Mouse (Mus musculus): Measurements from ENCODE around the gene Plxnb1. TPM values are rescaled to one million over a fixed set of nuclear protein-coding genes. Genes with fewer than 3 reads are reported as not detected.

Gene Plxnb1
- polyA plus RNA-seq, 2 experiments = 8.2 to 31.0 TPM

GRCm38 (mm10) chr9:109051011-109051501 lies 44.1 kb upstream of the Plxnb1 start:
- Histone ChIP-seq H3K4me1 (ENCODE audit: control insufficient read depth, insufficient read depth, low read length) (0 out of 2 replicates have a peak, but pooled peaks cover 3% of the 10 kb centered on the region), H3K36me3 (ENCODE audit: control insufficient read depth, insufficient read depth, low read length) (peaks cover 28% of the 10 kb centered on the region), H3K4me2 (replicated peaks; ENCODE audit: low read depth, low read length, severe bottlenecking) (no peak overlapping the region), H3K4me3 (replicated peaks; ENCODE audit: low read length) (no peak overlapping the region), H3K27me3 (ENCODE audit: control insufficient read depth, insufficient read depth, low read length) (no peaks in the 10 kb centered on the region), H3K9me3 (ENCODE audit: control insufficient read depth, low read length) (no peaks in the 10 kb centered on the region), H3K9ac (ENCODE audit: low read depth, low read length, severe bottlenecking) (no peak overlapping the region), H3K27ac (replicated peaks; ENCODE audit: low read depth, low read length) (no peak overlapping the region)
- TF ChIP-seq POLR2A (IDR thresholded peaks at IDR 0.05; ENCODE audit: borderline replicate concordance, extremely low read depth, insufficient read depth, insufficient read length) = no peak
- no peak for ATAC-seq (ENCODE audit: low FRiP score, low read depth)
- DNase-seq (ENCODE audit: low spot score) = no peak
- 91% methylated on average over 13 of the region's 13 CpGs for WGBS

- DNase-seq (ENCODE audit: low spot score) = no peak
- Histone ChIP-seq H3K36me3 (ENCODE audit: control insufficient read depth, insufficient read depth, low read length) (peaks cover 36% of the 10 kb centered on the region), H3K27ac (replicated peaks; ENCODE audit: low read depth, low read length) (no peak overlapping the region), H3K9me3 (ENCODE audit: control insufficient read depth, low read length) (no peaks in the 10 kb centered on the region), H3K4me3 (replicated peaks; ENCODE audit: low read length) (no peak overlapping the region), H3K4me1 (ENCODE audit: control insufficient read depth, insufficient read depth, low read length) (0 out of 2 replicates have a peak, but pooled peaks cover 3% of the 10 kb centered on the region), H3K4me2 (replicated peaks; ENCODE audit: low read depth, low read length, severe bottlenecking) (no peak overlapping the region), H3K9ac (ENCODE audit: low read depth, low read length, severe bottlenecking) (no peak overlapping the region), H3K27me3 (ENCODE audit: control insufficient read depth, insufficient read depth, low read length) (no peaks in the 10 kb centered on the region)
- ATAC-seq (ENCODE audit: low FRiP score, low read depth) = no peak
- 88% methylated on average over 10 of the region's 10 CpGs for WGBS
- no peak for TF ChIP-seq POLR2A (IDR thresholded peaks at IDR 0.05; ENCODE audit: borderline replicate concordance, extremely low read depth, insufficient read depth, insufficient read length)
Measured at GRCm38 (mm10) chr9:109051651-109052489, 43.3 kb upstream of the Plxnb1 start.

- Histone ChIP-seq H3K27ac (replicated peaks; ENCODE audit: low read depth, low read length) (no peak overlapping the region), H3K9me3 (ENCODE audit: control insufficient read depth, low read length) (no peaks in the 10 kb centered on the region), H3K36me3 (ENCODE audit: control insufficient read depth, insufficient read depth, low read length) (peaks cover 44% of the 10 kb centered on the region), H3K4me2 (replicated peaks; ENCODE audit: low read depth, low read length, severe bottlenecking) (no peak overlapping the region), H3K4me1 (ENCODE audit: control insufficient read depth, insufficient read depth, low read length) (0 out of 2 replicates have a peak, but pooled peaks cover 3% of the 10 kb centered on the region), H3K4me3 (replicated peaks; ENCODE audit: low read length) (no peak overlapping the region), H3K9ac (ENCODE audit: low read depth, low read length, severe bottlenecking) (no peak overlapping the region), H3K27me3 (ENCODE audit: control insufficient read depth, insufficient read depth, low read length) (no peaks in the 10 kb centered on the region)
- 0 out of 2 replicates have a peak, but pooled peaks have one; percentile 10 for ATAC-seq (ENCODE audit: low FRiP score, low read depth)
- no peak for TF ChIP-seq POLR2A (IDR thresholded peaks at IDR 0.05; ENCODE audit: borderline replicate concordance, extremely low read depth, insufficient read depth, insufficient read length)
- no peak for DNase-seq (ENCODE audit: low spot score)
- 87% methylated on average over 9 of the region's 9 CpGs for WGBS
Measured at GRCm38 (mm10) chr9:109052490-109053260, 42.5 kb upstream of the Plxnb1 start.

- no peak for TF ChIP-seq POLR2A (IDR thresholded peaks at IDR 0.05; ENCODE audit: borderline replicate concordance, extremely low read depth, insufficient read depth, insufficient read length)
- H3K4me3 ChIP-seq (replicated peaks; ENCODE audit: low read length) = no peak overlapping the region
- DNase-seq (ENCODE audit: low spot score) (no peak), ATAC-seq (ENCODE audit: low FRiP score, low read depth) (0 out of 2 replicates have a peak, but pooled peaks have one; percentile 1)
- no peak overlapping the region for H3K4me2 ChIP-seq (replicated peaks; ENCODE audit: low read depth, low read length, severe bottlenecking)
- no peaks in the 10 kb centered on the region for H3K27me3 ChIP-seq (ENCODE audit: control insufficient read depth, insufficient read depth, low read length)
- H3K9ac ChIP-seq (ENCODE audit: low read depth, low read length, severe bottlenecking) = no peak overlapping the region
- 0 out of 2 replicates have a peak, but pooled peaks cover 3% of the 10 kb centered on the region for H3K4me1 ChIP-seq (ENCODE audit: control insufficient read depth, insufficient read depth, low read length)
- H3K36me3 ChIP-seq (ENCODE audit: control insufficient read depth, insufficient read depth, low read length) = peaks cover 51% of the 10 kb centered on the region
- no peak overlapping the region for H3K27ac ChIP-seq (replicated peaks; ENCODE audit: low read depth, low read length)
- H3K9me3 ChIP-seq (ENCODE audit: control insufficient read depth, low read length) = no peaks in the 10 kb centered on the region
- WGBS = 78% methylated on average over 3 of the region's 3 CpGs
Measured at GRCm38 (mm10) chr9:109053366-109053765, 41.8 kb upstream of the Plxnb1 start.

GRCm38 (mm10) chr9:109053851-109054250 lies 41.3 kb upstream of the Plxnb1 start:
- no peak overlapping the region for H3K4me2 ChIP-seq (replicated peaks; ENCODE audit: low read depth, low read length, severe bottlenecking)
- peaks cover 55% of the 10 kb centered on the region for H3K36me3 ChIP-seq (ENCODE audit: control insufficient read depth, insufficient read depth, low read length)
- H3K27ac ChIP-seq (replicated peaks; ENCODE audit: low read depth, low read length) = no peak overlapping the region
- DNase-seq (ENCODE audit: low spot score) (no peak), ATAC-seq (ENCODE audit: low FRiP score, low read depth) (no peak)
- no peak overlapping the region for H3K4me3 ChIP-seq (replicated peaks; ENCODE audit: low read length)
- no peaks in the 10 kb centered on the region for H3K9me3 ChIP-seq (ENCODE audit: control insufficient read depth, low read length)
- H3K27me3 ChIP-seq (ENCODE audit: control insufficient read depth, insufficient read depth, low read length) = no peaks in the 10 kb centered on the region
- peaks cover 6% of the 10 kb centered on the region; the same call in 1 of the 2 replicates for H3K4me1 ChIP-seq (ENCODE audit: control insufficient read depth, insufficient read depth, low read length)
- H3K9ac ChIP-seq (ENCODE audit: low read depth, low read length, severe bottlenecking) = no peak overlapping the region
- no peak for TF ChIP-seq POLR2A (IDR thresholded peaks at IDR 0.05; ENCODE audit: borderline replicate concordance, extremely low read depth, insufficient read depth, insufficient read length)
- WGBS = 68% methylated on average over 6 of the region's 6 CpGs

Data from limb, embryonic 14.5 days (tissue).